Mouse (Mus musculus) left cerebral cortex, postnatal 10 days (tissue): Measurements from ENCODE around the gene Olfr733. TPM values are rescaled to one million over a fixed set of nuclear protein-coding genes. Genes with fewer than 3 reads are reported as not detected.

Experiments
- DNase-seq, 2 experiments: peaks; one replicate each; pipeline ENCODE4 v3.0.0; 2021 to 2022; ENCODE audit warnings: low spot score in 2 of 2, mixed read lengths in 1 of 2; ENCODE audit errors: extremely low spot score in 1 of 2
- intact Hi-C: fragments of 180-260 bp; cut with DNase I; formaldehyde crosslinking; loops from one replicate; pipeline ENCODE4 v1.15.1; 2025
- total RNA-seq, 2 experiments: library from RNA; stranded (reverse); gene quantifications; 2 replicates each; pipeline ENCODE4 v1.2.3; 2021

Olfr733 gene
- not detected for total RNA-seq

GRCm38 (mm10) chr14:50301422-50301821 is at the start of gene Olfr733:
Olfr733 (minus strand) TSS chr14:50301522.
- intact Hi-C loops, result no loop called here
- no peak for DNase-seq

GRCm38 (mm10) chr14:50348796-50349195 is 47.5 kb upstream of the Olfr733 start, which contains the start of gene Olfr735:
Olfr735 (minus strand) TSS chr14:50348872.
- intact Hi-C loops, result no loop called here

GRCm38 (mm10) chr14:50326661-50327060 is 25.3 kb upstream of the Olfr733 start, which contains the start of gene Olfr734:
Olfr734 (minus strand) TSS chr14:50326761.
- intact Hi-C loops, result no loop called here

More at GRCm38 (mm10) chr14:50348796-50349195, 47.5 kb upstream of the Olfr733 start, which contains the start of gene Olfr735:
- DNase-seq, result no peak

GRCm38 (mm10) chr14:50284106-50284505 is 17.2 kb downstream of the Olfr733 start, which contains the start of gene Olfr732:
Olfr732 (minus strand) TSS chr14:50284206.
- intact Hi-C loops, result no loop called here
- DNase-seq, result no peak

More at GRCm38 (mm10) chr14:50326661-50327060, 25.3 kb upstream of the Olfr733 start, which contains the start of gene Olfr734:
- no peak for DNase-seq

Other genes with a start within 250 kb of the Olfr733 start
- not detected for gene Olfr726, start 210.6 kb downstream of the Olfr733 start, total RNA-seq
- gene Olfr727, start 178.3 kb downstream of the Olfr733 start, total RNA-seq, result not detected
- not detected for gene Olfr728, start 158.8 kb downstream of the Olfr733 start, total RNA-seq
- gene Olfr729, start 148.6 kb downstream of the Olfr733 start, total RNA-seq, result not detected
- gene Olfr730, start 113.3 kb downstream of the Olfr733 start, total RNA-seq, result not detected
- not detected for gene Olfr731, start 59.7 kb downstream of the Olfr733 start, total RNA-seq
- gene Olfr732, start 17.3 kb downstream of the Olfr733 start, total RNA-seq, result not detected
- gene Olfr734, start 25.2 kb upstream of the Olfr733 start, total RNA-seq, result not detected
- not detected for gene Olfr735, start 47.4 kb upstream of the Olfr733 start, total RNA-seq
- gene Tlr11, start 56.4 kb upstream of the Olfr733 start, total RNA-seq, result not detected
- gene Olfr736, start 79.6 kb upstream of the Olfr733 start, total RNA-seq, result not detected
- not detected for gene Olfr738, start 106.0 kb upstream of the Olfr733 start, total RNA-seq
- gene Olfr739, start 117.1 kb upstream of the Olfr733 start, total RNA-seq, result not detected
- gene Olfr740, start 144.0 kb upstream of the Olfr733 start, total RNA-seq, result not detected
- gene Olfr741, start 171.2 kb upstream of the Olfr733 start, total RNA-seq, result not detected
- not detected for gene Olfr742, start 202.1 kb upstream of the Olfr733 start, total RNA-seq
- gene Olfr743, start 220.3 kb upstream of the Olfr733 start, total RNA-seq, result not detected